Mouse (Mus musculus) liver, embryonic 14.5 days (tissue): ENCODE results near the gene Pitpna. TPM values are rescaled to one million over a fixed set of nuclear protein-coding genes. Genes with fewer than 3 reads are reported as not detected.

Experiments
- ATAC-seq: fragments of 200-750 bp; cut with Nextera tagmentation; 2 replicates; pipeline ENCODE4 v1.8.0; 2017; ENCODE audit warnings: moderate number of reproducible peaks, mild to moderate bottlenecking, moderate library complexity; ENCODE audit not compliant: insufficient read depth
- DNase-seq, 3 experiments: peaks; one replicate each; pipeline ENCODE4 v3.0.0-alpha.2; 2012 to 2013; ENCODE audit warnings: low read depth in 3 of 3, low spot score in 3 of 3
- H3K27ac ChIP-seq: fragments of 300-500 bp; sonication (generic); 2 replicates; pipeline ENCODE4 v1.5.1; 2014; ENCODE audit warnings: moderate library complexity, mild to moderate bottlenecking, control low read depth, inconsistent platforms
- H3K27me3 ChIP-seq: fragments of 300-500 bp; sonication (generic); 2 replicates; pipeline ENCODE4 v1.6.1; 2014; ENCODE audit warnings: mild to moderate bottlenecking, low read length, moderate library complexity; ENCODE audit not compliant: control insufficient read depth, insufficient read depth
- H3K36me3 ChIP-seq: fragments of 300-500 bp; sonication (generic); replicated peaks from 2 replicates; pipeline ENCODE4 v1.6.1; 2014; ENCODE audit warnings: low read depth; ENCODE audit not compliant: control insufficient read depth, insufficient read depth
- H3K4me1 ChIP-seq, 2 experiments: fragments of 200-500 bp in 1 of 2; fragments of 300-500 bp in 1 of 2; sonication (generic) in 1 of 2; replicated peaks; 2 replicates each; pipeline ENCODE4 v1.6.1; 2012 to 2014; ENCODE audit warnings: antibody characterized with exemption in 1 of 2, inconsistent platforms in 1 of 2, low read length in 1 of 2; ENCODE audit not compliant: control insufficient read depth in 2 of 2, insufficient read depth in 2 of 2
- H3K4me2 ChIP-seq: fragments of 300-500 bp; sonication (generic); 2 replicates; pipeline ENCODE4 v1.6.1; 2014; ENCODE audit warnings: low read depth, mild to moderate bottlenecking, control low read depth, moderate library complexity
- H3K4me3 ChIP-seq, 2 experiments: fragments of 200-500 bp in 1 of 2; fragments of 300-500 bp in 1 of 2; sonication (generic) in 1 of 2; 2 replicates each; pipeline ENCODE4 v1.5.1; 2012 to 2014; ENCODE audit warnings: low read depth in 2 of 2, low read length in 2 of 2, mild to moderate bottlenecking in 2 of 2, control low read depth in 1 of 2, inconsistent platforms in 1 of 2, moderate library complexity in 1 of 2; ENCODE audit not compliant: insufficient read depth in 1 of 2
- H3K9ac ChIP-seq: fragments of 300-500 bp; sonication (generic); replicated peaks from 2 replicates; pipeline ENCODE4 v1.6.1; 2014; ENCODE audit warnings: mild to moderate bottlenecking, control low read depth, moderate library complexity
- H3K9me3 ChIP-seq: fragments of 300-500 bp; sonication (generic); 2 replicates; pipeline ENCODE4 v1.6.1; 2016; ENCODE audit warnings: low read length, mixed read lengths; ENCODE audit not compliant: control insufficient read depth
- CTCF ChIP-seq: IDR thresholded peaks from 2 replicates; pipeline ENCODE4 v1.5.1; 2016; ENCODE audit warnings: antibody characterized with exemption, low read depth, control low read depth
- EP300 ChIP-seq: IDR thresholded peaks from 2 replicates; pipeline ENCODE4 v1.6.1; 2016; ENCODE audit warnings: antibody characterized with exemption, low read depth
- WGBS: fragments of 180-500 bp; shearing (Covaris S2); extraction: QIAGEN DNeasy Blood & Tissue Kit; methylation state at CpG from one replicate; pipeline ENCODE4 v1.1.7; 2014; ENCODE audit not compliant: insufficient replicate concordance; 5-methylcytosine and 5-hydroxymethylcytosine counted together
- polyA plus RNA-seq, 2 experiments: library from polyadenylated mRNA; depleted of rRNA in 1 of 2; stranded (reverse) in 1 of 2; unstranded in 1 of 2; fragments of >200 nt; fragmentation: Nextera tagmentation in 1 of 2; extraction: Ambion mirVana in 1 of 2; gene quantifications; 2 replicates each; pipeline versions ENCODE4 v1.2.1 to v1.2.3; 2012 to 2014

Gene Pitpna
- polyA plus RNA-seq, 2 experiments, result 25.5 to 32.3 TPM

DNA sequence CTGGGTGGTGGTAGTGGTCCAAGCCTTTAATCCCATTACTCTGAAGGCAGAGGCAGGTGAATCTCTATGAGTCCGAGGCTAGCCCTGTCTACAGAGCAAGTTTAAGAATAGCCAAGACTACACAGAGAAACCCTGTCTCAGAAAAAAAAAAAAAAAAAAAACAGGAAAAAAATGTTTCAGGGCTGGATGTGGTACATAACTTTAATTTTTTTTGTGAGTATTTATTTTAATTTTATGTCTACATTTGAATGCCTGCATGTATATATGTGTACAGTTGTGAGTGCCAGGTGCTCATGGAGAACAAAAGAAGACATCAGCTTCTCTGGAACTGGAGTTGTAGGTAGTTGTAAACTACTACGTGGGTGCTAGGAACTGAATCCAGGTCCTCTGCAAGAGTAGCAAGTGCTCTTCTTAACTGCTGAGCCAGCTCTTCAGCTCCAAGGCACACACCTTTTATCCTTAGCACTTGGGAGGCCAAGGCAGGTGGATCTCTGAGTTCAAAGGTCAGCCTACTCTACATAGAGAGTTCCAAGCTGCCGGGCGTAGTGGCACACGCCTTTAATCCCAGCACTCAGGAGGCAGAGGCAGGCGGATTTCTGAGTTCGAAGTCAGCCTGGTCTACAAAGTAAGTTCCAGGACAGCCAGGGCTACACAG lies 6.3 kb upstream of the Pitpna start:
- no peaks in the 10 kb centered on the region for H3K4me1 ChIP-seq
- TF ChIP-seq EP300 (no peak), CTCF (no peak)
- H3K36me3 ChIP-seq, result no peaks in the 10 kb centered on the region
- no peaks in the 10 kb centered on the region for H3K9me3 ChIP-seq
- no peaks in the 10 kb centered on the region for H3K27me3 ChIP-seq
- no peak overlapping the region for H3K9ac ChIP-seq
- no peak overlapping the region for H3K4me2 ChIP-seq
- WGBS, result 84% methylated on average over 7 of the region's 7 CpGs
- no peak overlapping the region for H3K27ac ChIP-seq
- ATAC-seq, result no peak
- no peak overlapping the region for H3K4me3 ChIP-seq
- DNase-seq, result no peak

DNA sequence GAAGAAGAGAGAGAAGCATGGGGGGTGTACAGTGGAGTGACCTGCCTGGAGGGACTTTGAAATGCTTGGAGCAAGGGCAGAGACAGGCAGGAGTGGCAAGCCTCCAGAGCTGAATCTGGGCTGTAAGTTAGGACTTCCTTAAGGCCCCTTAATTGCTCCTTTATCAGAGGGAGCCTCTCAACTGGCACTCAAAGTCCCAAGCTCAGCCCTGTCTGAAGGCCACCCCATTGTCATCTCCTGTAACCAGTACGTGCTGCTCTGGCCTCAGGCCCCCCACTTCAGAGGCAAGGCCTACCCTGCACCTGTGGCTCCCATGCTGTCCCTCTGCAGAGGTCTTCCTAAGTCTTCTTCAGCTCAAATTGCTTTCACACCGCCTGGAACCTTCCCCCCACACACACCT lies 4.4 kb upstream of the Pitpna start:
- Histone ChIP-seq H3K4me3 (no peak overlapping the region), H3K9me3 (no peaks in the 10 kb centered on the region), H3K9ac (no peak overlapping the region), H3K4me2 (no peak overlapping the region), H3K27ac (no peak overlapping the region), H3K27me3 (no peaks in the 10 kb centered on the region), H3K4me1 (peaks cover 2 to 5% of the 10 kb centered on the region in 2 experiments), H3K36me3 (no peaks in the 10 kb centered on the region)
- DNase-seq (no peak), ATAC-seq (no peak)
- WGBS, result 69% methylated on average over 2 of the region's 2 CpGs
- TF ChIP-seq EP300 (no peak), CTCF (no peak)

DNA sequence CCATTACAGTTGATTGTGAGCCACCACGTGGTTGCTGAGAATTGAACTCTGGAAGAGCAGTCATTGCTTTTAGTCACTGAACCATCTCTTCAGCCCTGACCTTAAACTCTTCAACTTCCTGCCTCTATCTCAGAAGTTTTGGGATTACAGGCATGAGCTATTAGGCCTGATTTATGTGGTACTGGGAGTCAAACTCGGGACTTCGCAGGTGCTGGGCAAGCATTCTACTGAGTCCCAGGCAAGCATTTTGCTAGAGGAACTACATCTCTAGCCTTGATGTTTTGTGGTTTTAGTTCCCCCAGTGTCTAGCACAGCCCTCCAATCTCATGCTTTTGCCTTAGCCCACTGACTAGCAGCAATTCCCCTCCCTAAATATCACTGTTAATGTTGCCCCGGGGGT lies 2.8 kb upstream of the Pitpna start:
- Histone ChIP-seq H3K9ac (no peak overlapping the region), H3K9me3 (no peaks in the 10 kb centered on the region), H3K27ac (no peak overlapping the region), H3K4me3 (no peak overlapping the region), H3K4me1 (peaks cover 10 to 14% of the 10 kb centered on the region in 2 experiments), H3K4me2 (no peak overlapping the region), H3K36me3 (no peaks in the 10 kb centered on the region), H3K27me3 (no peaks in the 10 kb centered on the region)
- TF ChIP-seq EP300 (no peak), CTCF (no peak)
- DNase-seq (no peak), ATAC-seq (no peak)
- 46% methylated on average over 4 of the region's 4 CpGs for WGBS

DNA sequence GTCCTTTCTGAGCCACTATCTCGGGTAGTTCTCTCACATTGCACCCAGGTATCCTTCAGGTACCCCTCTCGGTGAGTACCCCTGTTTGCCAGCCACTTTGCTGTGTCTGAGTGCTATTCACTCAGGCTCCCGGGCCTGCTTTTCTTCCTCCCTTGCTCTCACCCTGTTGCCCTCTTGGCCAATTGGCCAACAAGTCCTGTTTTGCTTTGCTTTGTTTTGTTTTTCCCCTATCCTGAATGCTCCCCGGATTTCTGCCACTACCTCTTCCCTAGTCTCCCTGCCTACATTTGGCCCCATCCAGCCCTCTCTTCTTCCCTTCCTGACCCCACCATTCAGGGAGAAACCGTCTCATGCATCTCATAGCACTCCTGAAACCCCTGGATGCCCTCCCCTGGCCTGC lies 1.9 kb upstream of the Pitpna start:
- H3K9me3 ChIP-seq, result no peaks in the 10 kb centered on the region
- H3K4me1 ChIP-seq, result peaks cover 10 to 14% of the 10 kb centered on the region in 2 experiments
- ATAC-seq, result no peak
- TF ChIP-seq CTCF, result no peak
- TF ChIP-seq EP300, result no peak
- no peak for DNase-seq
- H3K36me3 ChIP-seq, result no peaks in the 10 kb centered on the region
- 54% methylated on average over 5 of the region's 5 CpGs for WGBS
- H3K27ac ChIP-seq, result no peak overlapping the region
- H3K27me3 ChIP-seq, result no peaks in the 10 kb centered on the region
- no peak overlapping the region for H3K9ac ChIP-seq
- H3K4me2 ChIP-seq, result no peak overlapping the region
- no peak overlapping the region for H3K4me3 ChIP-seq

DNA sequence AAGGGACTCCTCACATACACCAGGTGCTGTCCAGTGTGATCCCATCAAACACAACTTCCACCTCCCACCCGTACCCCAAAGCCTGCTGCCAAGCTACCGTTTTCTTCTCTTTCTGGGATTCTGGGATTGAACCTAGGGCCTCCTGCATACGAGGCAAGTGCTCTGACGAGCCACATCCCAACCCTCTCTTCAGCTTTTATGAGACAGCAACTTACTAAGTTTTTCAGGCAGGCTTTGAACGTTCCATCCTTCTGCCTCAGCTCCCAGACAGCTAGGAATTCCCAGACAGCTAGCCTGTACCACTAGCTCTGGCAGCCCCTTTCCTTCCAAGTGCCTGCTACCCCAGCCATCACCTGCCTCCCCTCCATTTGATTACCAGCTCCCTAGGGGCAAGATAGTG lies 934 bp upstream of the Pitpna start:
- TF ChIP-seq CTCF, result no peak
- no peak for TF ChIP-seq EP300
- Histone ChIP-seq H3K9me3 (no peaks in the 10 kb centered on the region), H3K4me2 (no peak overlapping the region), H3K9ac (no peak overlapping the region), H3K4me3 (no peak overlapping the region), H3K27me3 (no peaks in the 10 kb centered on the region), H3K4me1 (peaks cover 10 to 14% of the 10 kb centered on the region in 2 experiments), H3K27ac (no peak overlapping the region), H3K36me3 (no peaks in the 10 kb centered on the region)
- DNase-seq (no peak), ATAC-seq (no peak)
- WGBS, result 66% methylated on average over 5 of the region's 5 CpGs
